Mouse (Mus musculus): ENCODE data around the gene Apol7b. TPM values are rescaled to one million over a fixed set of nuclear protein-coding genes. Genes with fewer than 3 reads are reported as not detected.
"Not testable (repeated sequence)": the region's sequence is repeated elsewhere in the genome, so short reads cannot be mapped to it uniquely, and the experiment has no call there.

The Apol7b gene
- polyA plus RNA-seq (2012; ENCODE audit: insufficient read depth, insufficient read length, missing spikeins): not detected in 2 replicates

DNA sequence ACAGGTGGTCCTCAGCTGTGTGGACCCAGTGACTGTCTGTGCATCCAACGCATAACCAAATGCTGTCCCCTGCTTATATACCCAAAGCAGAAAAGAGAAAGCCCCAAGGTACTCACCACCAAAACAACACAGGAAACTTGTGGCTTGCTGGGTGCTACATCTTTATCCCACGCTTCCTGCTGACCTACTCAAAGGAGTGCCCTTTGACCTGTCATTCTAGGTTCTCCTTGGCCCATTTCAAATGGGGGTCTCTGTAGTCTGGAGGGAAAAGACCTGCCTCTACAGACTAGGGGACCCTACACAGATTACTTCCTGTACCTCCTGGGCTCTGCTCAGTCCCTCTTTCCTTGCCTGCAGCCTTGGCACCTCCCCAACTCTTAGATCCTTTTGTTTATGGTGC, at the start of gene Apol7b:
Gene Apol7b (minus strand): TSS at position 101 of the 400 bp plus-strand sequence.
- not testable (repeated sequence) for H3K27ac ChIP-seq (ENCODE audit: insufficient read depth, low read depth, low read length); H3K4me1 ChIP-seq (ENCODE audit: control insufficient read depth, insufficient read depth, low read length); H3K4me3 ChIP-seq (ENCODE audit: insufficient read depth, low read length)

GRCm38 (mm10) chr15:77494694-77495093, 47.4 kb upstream of the Apol7b start:
- H3K4me3 ChIP-seq (ENCODE audit: insufficient read depth, low read length); H3K4me1 ChIP-seq (ENCODE audit: control insufficient read depth, insufficient read depth, low read length); H3K27ac ChIP-seq (ENCODE audit: insufficient read depth, low read depth, low read length): not testable (repeated sequence)

GRCm38 (mm10) chr15:77493181-77493580, 45.9 kb upstream of the Apol7b start:
- H3K4me3 ChIP-seq (ENCODE audit: insufficient read depth, low read length); H3K4me1 ChIP-seq (ENCODE audit: control insufficient read depth, insufficient read depth, low read length); H3K27ac ChIP-seq (ENCODE audit: insufficient read depth, low read depth, low read length): not testable (repeated sequence)

- Histone ChIP-seq H3K4me1 (ENCODE audit: control insufficient read depth, insufficient read depth, low read length) (no peaks in the 10 kb centered on the region), H3K27ac (ENCODE audit: insufficient read depth, low read depth, low read length) (no peak overlapping the region), H3K4me3 (ENCODE audit: insufficient read depth, low read length) (no peak overlapping the region)
- TF ChIP-seq CTCF (IDR thresholded peaks at IDR 0.05; ENCODE audit: low read depth, low read length) (no peak), POLR2A (IDR thresholded peaks at IDR 0.05; ENCODE audit: borderline replicate concordance, low read depth, low read length) (no peak)
These were observed 35.0 kb upstream of the Apol7b start for GRCm38 (mm10) chr15:77482140-77482794.

GRCm38 (mm10) chr15:77476693-77477092, 29.4 kb upstream of the Apol7b start, which contains the start of gene Apol10a:
Gene Apol10a (plus strand): TSS chr15:77477047.
- not testable (repeated sequence) for H3K4me3 ChIP-seq (ENCODE audit: insufficient read depth, low read length); H3K4me1 ChIP-seq (ENCODE audit: control insufficient read depth, insufficient read depth, low read length); H3K27ac ChIP-seq (ENCODE audit: insufficient read depth, low read depth, low read length)

- not testable (repeated sequence) for H3K4me1 ChIP-seq (ENCODE audit: control insufficient read depth, insufficient read depth, low read length); H3K4me3 ChIP-seq (ENCODE audit: insufficient read depth, low read length); H3K27ac ChIP-seq (ENCODE audit: insufficient read depth, low read depth, low read length)
These were observed 27.6 kb upstream of the Apol7b start for GRCm38 (mm10) chr15:77474699-77475390.

- H3K27ac ChIP-seq (ENCODE audit: insufficient read depth, low read depth, low read length); H3K4me3 ChIP-seq (ENCODE audit: insufficient read depth, low read length); H3K4me1 ChIP-seq (ENCODE audit: control insufficient read depth, insufficient read depth, low read length): not testable (repeated sequence)
These were observed 2.6 kb upstream of the Apol7b start for GRCm38 (mm10) chr15:77449927-77450326.

DNA sequence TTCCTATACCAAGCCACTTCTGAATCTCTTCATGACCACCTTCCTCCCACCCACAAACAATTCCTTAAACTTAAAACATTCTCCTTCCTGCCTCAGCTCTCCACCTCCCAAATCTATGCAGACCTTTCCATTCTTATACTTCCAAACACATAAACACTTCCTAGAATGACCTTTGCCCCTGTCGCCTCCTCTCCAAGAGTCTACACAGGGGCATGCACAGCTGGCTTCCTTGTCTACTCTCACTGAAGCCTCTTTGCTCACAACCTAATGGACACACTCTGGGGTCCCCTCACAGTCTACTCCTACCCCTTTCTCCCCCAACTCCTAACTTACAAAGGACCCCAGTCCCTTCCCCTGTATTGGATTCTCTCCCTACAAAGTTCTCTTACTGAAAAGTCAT, 1.6 kb downstream of the Apol7b start:
- H3K4me3 ChIP-seq (ENCODE audit: insufficient read depth, low read length); H3K27ac ChIP-seq (ENCODE audit: insufficient read depth, low read depth, low read length); H3K4me1 ChIP-seq (ENCODE audit: control insufficient read depth, insufficient read depth, low read length): not testable (repeated sequence)

- H3K4me1 ChIP-seq (ENCODE audit: control insufficient read depth, insufficient read depth, low read length); H3K27ac ChIP-seq (ENCODE audit: insufficient read depth, low read depth, low read length); H3K4me3 ChIP-seq (ENCODE audit: insufficient read depth, low read length): not testable (repeated sequence)
These were observed 2.5 kb downstream of the Apol7b start for GRCm38 (mm10) chr15:77444746-77445145.

GRCm38 (mm10) chr15:77428690-77429448, 18.4 kb downstream of the Apol7b start:
- H3K4me3 ChIP-seq (ENCODE audit: insufficient read depth, low read length); H3K4me1 ChIP-seq (ENCODE audit: control insufficient read depth, insufficient read depth, low read length); H3K27ac ChIP-seq (ENCODE audit: insufficient read depth, low read depth, low read length): not testable (repeated sequence)

- H3K4me1 ChIP-seq (ENCODE audit: control insufficient read depth, insufficient read depth, low read length); H3K27ac ChIP-seq (ENCODE audit: insufficient read depth, low read depth, low read length); H3K4me3 ChIP-seq (ENCODE audit: insufficient read depth, low read length): not testable (repeated sequence)
These were observed 24.4 kb downstream of the Apol7b start for GRCm38 (mm10) chr15:77422925-77423324.

DNA sequence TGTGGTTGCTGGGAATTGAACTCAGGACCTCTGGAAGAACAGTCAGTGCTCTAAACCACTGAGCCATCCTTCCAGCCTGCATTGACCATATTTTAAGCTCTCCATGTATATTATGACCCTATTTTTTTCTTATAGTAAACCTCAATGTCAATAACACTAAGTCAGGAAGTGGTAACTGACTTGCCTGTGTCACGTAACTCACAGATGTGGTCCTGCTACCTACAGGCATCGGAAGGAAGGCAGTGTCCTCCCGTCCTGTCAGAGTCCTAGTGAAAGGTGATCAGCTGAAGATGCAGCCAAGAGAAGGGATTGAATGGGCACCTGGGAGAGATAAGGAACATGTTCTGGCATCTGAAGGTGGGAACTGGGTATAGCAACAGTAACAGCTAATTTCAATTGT, 27.6 kb downstream of the Apol7b start:
- not testable (repeated sequence) for H3K4me1 ChIP-seq (ENCODE audit: control insufficient read depth, insufficient read depth, low read length); H3K27ac ChIP-seq (ENCODE audit: insufficient read depth, low read depth, low read length); H3K4me3 ChIP-seq (ENCODE audit: insufficient read depth, low read length)

- not testable (repeated sequence) for H3K27ac ChIP-seq (ENCODE audit: insufficient read depth, low read depth, low read length); H3K4me3 ChIP-seq (ENCODE audit: insufficient read depth, low read length); H3K4me1 ChIP-seq (ENCODE audit: control insufficient read depth, insufficient read depth, low read length)
These were observed 30.5 kb downstream of the Apol7b start for GRCm38 (mm10) chr15:77416655-77417333.

DNA sequence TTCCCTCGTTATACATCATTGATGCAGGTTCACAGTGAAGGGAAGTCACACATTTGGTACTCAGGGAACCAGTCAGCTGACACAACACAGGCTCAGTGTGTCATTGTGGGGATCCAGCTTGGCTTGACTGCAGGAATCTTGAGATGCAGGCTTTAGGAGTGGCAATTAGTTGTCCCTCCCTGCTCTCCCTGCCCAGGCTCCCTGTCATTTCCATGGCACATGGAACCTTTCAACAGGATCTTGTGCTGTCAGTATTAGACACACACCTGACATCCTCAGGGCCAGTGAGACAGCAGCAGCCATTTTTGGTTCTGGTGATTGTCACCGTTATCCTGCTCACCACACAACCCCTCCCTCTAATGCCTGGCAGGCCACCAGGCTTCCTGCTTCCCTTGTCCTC, 31.6 kb downstream of the Apol7b start:
- not testable (repeated sequence) for H3K27ac ChIP-seq (ENCODE audit: insufficient read depth, low read depth, low read length); H3K4me3 ChIP-seq (ENCODE audit: insufficient read depth, low read length); H3K4me1 ChIP-seq (ENCODE audit: control insufficient read depth, insufficient read depth, low read length)

GRCm38 (mm10) chr15:77412695-77413094, 34.6 kb downstream of the Apol7b start:
- H3K4me3 ChIP-seq (ENCODE audit: insufficient read depth, low read length); H3K4me1 ChIP-seq (ENCODE audit: control insufficient read depth, insufficient read depth, low read length); H3K27ac ChIP-seq (ENCODE audit: insufficient read depth, low read depth, low read length): not testable (repeated sequence)

Data from bone marrow macrophage, adult 2 months (primary cell).